Mouse (Mus musculus): ENCODE measurements around the gene 5730409E04Rik.

DNA sequence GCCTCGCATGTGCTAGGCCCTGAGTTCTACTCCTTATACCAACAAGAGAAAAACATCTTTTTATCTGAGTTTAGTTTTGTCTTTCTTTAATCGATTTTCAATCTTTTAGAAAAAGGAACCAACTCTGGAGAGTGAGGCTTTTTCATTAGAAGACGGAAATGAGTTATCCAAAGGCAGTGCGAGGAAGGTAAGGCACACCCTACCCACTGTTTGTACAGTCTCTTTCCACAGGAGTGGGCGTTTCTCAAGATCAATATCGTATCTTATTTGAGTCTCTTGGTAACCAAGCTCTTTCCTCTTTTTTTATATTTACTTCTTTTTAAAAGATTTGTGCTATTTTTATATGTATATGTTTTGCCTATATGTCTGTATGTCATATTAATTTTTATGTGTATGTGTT, 45.8 kb upstream of the 5730409E04Rik start:
- TF ChIP-seq ZMIZ1 (IDR thresholded peaks at IDR 0.05; ENCODE audit: low read depth, low read length) = no peak
- TF ChIP-seq POLR2A (IDR thresholded peaks at IDR 0.05; ENCODE audit: low read depth, low read length) = no peak
- TF ChIP-seq NELFE (IDR thresholded peaks at IDR 0.05; ENCODE audit: low read depth, low read length) = no peak
